Mouse (Mus musculus): ENCODE measurements at regions not wholly inside any gene's neighbourhood (a gene's known extent, or its start where the extent isn't known, plus 50 kb on each side); places are given as distances from the start of the nearest gene placed in this dataset.

- Histone ChIP-seq H3K4me1 (ENCODE audit: control insufficient read depth in 2 of 2, insufficient read depth in 2 of 2, low read length in 2 of 2, poor library complexity in 1 of 2) (no peaks in the 10 kb centered on the region), H3K9ac (ENCODE audit: insufficient read depth, low read depth, low read length, poor library complexity, severe bottlenecking) (no peak overlapping the region), H3K27ac (ENCODE audit: insufficient read depth, low read depth, low read length, poor library complexity, severe bottlenecking) (no peak overlapping the region), H3K9me3 (ENCODE audit: control insufficient read depth, insufficient read depth, low read depth, low read length) (no peaks in the 10 kb centered on the region), H3K36me3 (ENCODE audit: control insufficient read depth, insufficient read depth, low read length, poor library complexity, severe bottlenecking) (no peaks in the 10 kb centered on the region), H3K4me3 (ENCODE audit: insufficient read depth in 1 of 2, low read depth in 1 of 2, low read length in 2 of 2, poor library complexity in 1 of 2, severe bottlenecking in 1 of 2) (no peak overlapping the region)
- no peak for TF ChIP-seq MAFK (IDR thresholded peaks at IDR 0.05; ENCODE audit: insufficient read depth, low read depth, low read length)
- TF ChIP-seq HCFC1 (IDR thresholded peaks at IDR 0.05; ENCODE audit: borderline replicate concordance, insufficient read depth, low read length): no peak
- TF ChIP-seq ZNF384 (IDR thresholded peaks at IDR 0.05; ENCODE audit: low read depth, low read length): no peak
- TF ChIP-seq ZC3H11A (IDR thresholded peaks at IDR 0.05; ENCODE audit: borderline replicate concordance, low read depth, low read length): no peak
- TF ChIP-seq CHD2 (IDR thresholded peaks at IDR 0.05; ENCODE audit: low read depth, low read length): no peak
- no peak for DNase-seq (ENCODE audit: low read depth, low spot score)
- in situ Hi-C loops (cut with MboI; ENCODE audit: low sequenced_read_pairs in 2 of 2, unreplicated experiment in 2 of 2): no loop called here
These were observed 66.8 kb upstream of the Tpm1 start for GRCm38 (mm10) chr9:67115991-67116390.

- in situ Hi-C loops (cut with MboI; ENCODE audit: low sequenced_read_pairs in 2 of 2, unreplicated experiment in 2 of 2): no loop called here
- TF ChIP-seq CHD2 (IDR thresholded peaks at IDR 0.05; ENCODE audit: low read depth, low read length) (no peak), ZC3H11A (IDR thresholded peaks at IDR 0.05; ENCODE audit: borderline replicate concordance, low read depth, low read length) (no peak), HCFC1 (IDR thresholded peaks at IDR 0.05; ENCODE audit: borderline replicate concordance, insufficient read depth, low read length) (no peak), ZNF384 (IDR thresholded peaks at IDR 0.05; ENCODE audit: low read depth, low read length) (no peak), MAFK (IDR thresholded peaks at IDR 0.05; ENCODE audit: insufficient read depth, low read depth, low read length) (no peak)
- Histone ChIP-seq H3K4me3 (ENCODE audit: insufficient read depth in 1 of 2, low read depth in 1 of 2, low read length in 2 of 2, poor library complexity in 1 of 2, severe bottlenecking in 1 of 2) (no peak overlapping the region), H3K27ac (ENCODE audit: insufficient read depth, low read depth, low read length, poor library complexity, severe bottlenecking) (no peak overlapping the region), H3K9ac (ENCODE audit: insufficient read depth, low read depth, low read length, poor library complexity, severe bottlenecking) (no peak overlapping the region), H3K9me3 (ENCODE audit: control insufficient read depth, insufficient read depth, low read depth, low read length) (no peaks in the 10 kb centered on the region), H3K4me1 (ENCODE audit: control insufficient read depth in 2 of 2, insufficient read depth in 2 of 2, low read length in 2 of 2, poor library complexity in 1 of 2) (no peaks in the 10 kb centered on the region), H3K36me3 (ENCODE audit: control insufficient read depth, insufficient read depth, low read length, poor library complexity, severe bottlenecking) (no peaks in the 10 kb centered on the region)
- no peak for DNase-seq (ENCODE audit: low read depth, low spot score)
These were observed 64.9 kb upstream of the Tpm1 start for GRCm38 (mm10) chr9:67114099-67114498.

GRCm38 (mm10) chr9:67111836-67112584 lies 62.8 kb upstream of the Tpm1 start:
- no peak for DNase-seq (ENCODE audit: low read depth, low spot score)
- in situ Hi-C loops (cut with MboI; ENCODE audit: low sequenced_read_pairs in 2 of 2, unreplicated experiment in 2 of 2): no loop called here
- H3K36me3 ChIP-seq (ENCODE audit: control insufficient read depth, insufficient read depth, low read length, poor library complexity, severe bottlenecking): no peaks in the 10 kb centered on the region
- no peak overlapping the region for H3K4me3 ChIP-seq (ENCODE audit: insufficient read depth in 1 of 2, low read depth in 1 of 2, low read length in 2 of 2, poor library complexity in 1 of 2, severe bottlenecking in 1 of 2)
- H3K9ac ChIP-seq (ENCODE audit: insufficient read depth, low read depth, low read length, poor library complexity, severe bottlenecking): no peak overlapping the region
- H3K27ac ChIP-seq (ENCODE audit: insufficient read depth, low read depth, low read length, poor library complexity, severe bottlenecking): no peak overlapping the region
- TF ChIP-seq CHD2 (IDR thresholded peaks at IDR 0.05; ENCODE audit: low read depth, low read length) (no peak), ZC3H11A (IDR thresholded peaks at IDR 0.05; ENCODE audit: borderline replicate concordance, low read depth, low read length) (no peak), MAFK (IDR thresholded peaks at IDR 0.05; ENCODE audit: insufficient read depth, low read depth, low read length) (no peak), HCFC1 (IDR thresholded peaks at IDR 0.05; ENCODE audit: borderline replicate concordance, insufficient read depth, low read length) (no peak), ZNF384 (IDR thresholded peaks at IDR 0.05; ENCODE audit: low read depth, low read length) (no peak)
- peaks cover 0 to 3% of the 10 kb centered on the region in 2 experiments; a peak in 1 of 4 replicates for H3K4me1 ChIP-seq (ENCODE audit: control insufficient read depth in 2 of 2, insufficient read depth in 2 of 2, low read length in 2 of 2, poor library complexity in 1 of 2)
- no peaks in the 10 kb centered on the region for H3K9me3 ChIP-seq (ENCODE audit: control insufficient read depth, insufficient read depth, low read depth, low read length)

- Histone ChIP-seq H3K4me3 (ENCODE audit: insufficient read depth in 1 of 2, low read depth in 1 of 2, low read length in 2 of 2, poor library complexity in 1 of 2, severe bottlenecking in 1 of 2) (no peak overlapping the region), H3K9me3 (ENCODE audit: control insufficient read depth, insufficient read depth, low read depth, low read length) (no peaks in the 10 kb centered on the region), H3K27ac (ENCODE audit: insufficient read depth, low read depth, low read length, poor library complexity, severe bottlenecking) (no peak overlapping the region), H3K36me3 (ENCODE audit: control insufficient read depth, insufficient read depth, low read length, poor library complexity, severe bottlenecking) (no peaks in the 10 kb centered on the region), H3K9ac (ENCODE audit: insufficient read depth, low read depth, low read length, poor library complexity, severe bottlenecking) (no peak overlapping the region), H3K4me1 (ENCODE audit: control insufficient read depth in 2 of 2, insufficient read depth in 2 of 2, low read length in 2 of 2, poor library complexity in 1 of 2) (peaks cover 0 to 3% of the 10 kb centered on the region in 2 experiments; a peak in 1 of 4 replicates)
- DNase-seq (ENCODE audit: low read depth, low spot score): no peak
- TF ChIP-seq ZC3H11A (IDR thresholded peaks at IDR 0.05; ENCODE audit: borderline replicate concordance, low read depth, low read length) (no peak), CHD2 (IDR thresholded peaks at IDR 0.05; ENCODE audit: low read depth, low read length) (no peak), HCFC1 (IDR thresholded peaks at IDR 0.05; ENCODE audit: borderline replicate concordance, insufficient read depth, low read length) (no peak), ZNF384 (IDR thresholded peaks at IDR 0.05; ENCODE audit: low read depth, low read length) (no peak), MAFK (IDR thresholded peaks at IDR 0.05; ENCODE audit: insufficient read depth, low read depth, low read length) (no peak)
- in situ Hi-C loops (cut with MboI; ENCODE audit: low sequenced_read_pairs in 2 of 2, unreplicated experiment in 2 of 2): no loop called here
These were observed 58.7 kb upstream of the Tpm1 start for GRCm38 (mm10) chr9:67107938-67108337.

All from ES-E14 (cell line).